Mouse (Mus musculus) hindbrain, embryonic 11.5 days (tissue): ENCODE data around the gene Mllt10. TPM values are rescaled to one million over a fixed set of nuclear protein-coding genes. Genes with fewer than 3 reads are reported as not detected.
"Not testable (repeated sequence)": the region's sequence is repeated elsewhere in the genome, so short reads cannot be mapped to it uniquely, and the experiment has no call there.

ENCODE experiments used
- ATAC-seq: fragments of 200-750 bp; cut with Nextera tagmentation; 2 replicates; pipeline ENCODE4 v1.8.0; 2017; ENCODE audit warnings: mild to moderate bottlenecking, moderate TSS enrichment, moderate library complexity; ENCODE audit not compliant: low FRiP score
- DNase-seq: peaks from one replicate; pipeline ENCODE4 v3.0.0-alpha.2; 2015; ENCODE audit warnings: low spot score
- H3K27ac ChIP-seq: fragments of 300-500 bp; sonication (generic); 2 replicates; pipeline ENCODE4 v1.5.1; 2014; ENCODE audit warnings: mild to moderate bottlenecking, low read depth, low read length
- H3K27me3 ChIP-seq: fragments of 300-500 bp; sonication (generic); 2 replicates; pipeline ENCODE4 v1.6.1; 2014; ENCODE audit warnings: mild to moderate bottlenecking, low read length, moderate library complexity, mixed read lengths; ENCODE audit not compliant: control insufficient read depth, insufficient read depth
- H3K36me3 ChIP-seq: fragments of 300-500 bp; sonication (generic); 2 replicates; pipeline ENCODE4 v1.6.1; 2014; ENCODE audit warnings: mild to moderate bottlenecking, low read length, moderate library complexity, mixed read lengths; ENCODE audit not compliant: control insufficient read depth, insufficient read depth
- H3K4me1 ChIP-seq: fragments of 300-500 bp; sonication (generic); replicated peaks from 2 replicates; pipeline ENCODE4 v1.6.1; 2014; ENCODE audit warnings: low read length, mixed read lengths; ENCODE audit not compliant: control insufficient read depth, insufficient read depth
- H3K4me2 ChIP-seq: fragments of 300-500 bp; sonication (generic); replicated peaks from 2 replicates; pipeline ENCODE4 v1.6.1; 2014; ENCODE audit warnings: mild to moderate bottlenecking, low read depth, low read length
- H3K4me3 ChIP-seq: fragments of 300-500 bp; sonication (generic); 2 replicates; pipeline ENCODE4 v1.5.1; 2014; ENCODE audit warnings: low read depth, low read length
- H3K9ac ChIP-seq: fragments of 300-500 bp; sonication (generic); 2 replicates; pipeline ENCODE4 v1.6.1; 2014; ENCODE audit warnings: low read depth, low read length
- H3K9me3 ChIP-seq: fragments of 300-500 bp; sonication (generic); 2 replicates; pipeline ENCODE4 v1.6.1; 2016; ENCODE audit warnings: low read length; ENCODE audit not compliant: control insufficient read depth
- WGBS: fragments of 180-500 bp; shearing (Covaris S2); extraction: QIAGEN DNeasy Blood & Tissue Kit; methylation state at CpG from one replicate; pipeline ENCODE4 v1.1.7; 2014; 5-methylcytosine and 5-hydroxymethylcytosine counted together
- polyA plus RNA-seq: library from polyadenylated mRNA; unstranded; fragments of >200 nt; fragmentation: Nextera tagmentation; extraction: Ambion mirVana; gene quantifications from 2 replicates; pipeline ENCODE4 v1.2.1, GENCODE M21; 2014

Mllt10 gene
- polyA plus RNA-seq, 1 experiment from 2014 or later, result 62.2 TPM

GRCm38 (mm10) chr2:18071947-18072346 lies 16.9 kb downstream of the Mllt10 start:
- Histone ChIP-seq H3K4me3 (no peak overlapping the region), H3K9me3 (no peaks in the 10 kb centered on the region), H3K27me3 (no peaks in the 10 kb centered on the region), H3K36me3 (no peaks in the 10 kb centered on the region), H3K4me2 (no peak overlapping the region), H3K4me1 (no peaks in the 10 kb centered on the region), H3K9ac (no peak overlapping the region), H3K27ac (no peak overlapping the region)
- ATAC-seq, result no peak
- 96% methylated on average over 2 of the region's 2 CpGs for WGBS
- no peak for DNase-seq

- 96% methylated on average over 2 of the region's 2 CpGs for WGBS
- Histone ChIP-seq H3K4me3 (no peak overlapping the region), H3K9me3 (no peaks in the 10 kb centered on the region), H3K27me3 (no peaks in the 10 kb centered on the region), H3K36me3 (0 out of 2 replicates have a peak, but pooled peaks cover 2% of the 10 kb centered on the region), H3K4me2 (no peak overlapping the region), H3K27ac (no peak overlapping the region), H3K9ac (no peak overlapping the region), H3K4me1 (no peaks in the 10 kb centered on the region)
- ATAC-seq, result no peak
- DNase-seq, result no peak
Measured at GRCm38 (mm10) chr2:18080182-18080860, 25.3 kb downstream of the Mllt10 start.

- ATAC-seq, H3K9me3 ChIP-seq, DNase-seq, H3K4me1 ChIP-seq, H3K4me3 ChIP-seq, H3K27me3 ChIP-seq, H3K36me3 ChIP-seq, H3K9ac ChIP-seq, H3K27ac ChIP-seq, H3K4me2 ChIP-seq: not testable (repeated sequence)
- WGBS, result 95% methylated on average over 3 of the region's 3 CpGs
Measured at GRCm38 (mm10) chr2:18087695-18088094, 32.7 kb downstream of the Mllt10 start.

- ATAC-seq, result no peak
- Histone ChIP-seq H3K36me3 (0 out of 2 replicates have a peak, but pooled peaks cover 2% of the 10 kb centered on the region), H3K4me2 (no peak overlapping the region), H3K4me1 (no peaks in the 10 kb centered on the region), H3K9ac (no peak overlapping the region), H3K27ac (no peak overlapping the region), H3K27me3 (no peaks in the 10 kb centered on the region), H3K4me3 (no peak overlapping the region), H3K9me3 (no peaks in the 10 kb centered on the region)
- WGBS, result 93% methylated on average over 1 of the region's 1 CpGs
- DNase-seq, result no peak
Measured at GRCm38 (mm10) chr2:18093858-18094257, 38.8 kb downstream of the Mllt10 start.

- DNase-seq, result no peak
- no peak for ATAC-seq
- H3K4me1 ChIP-seq, result no peaks in the 10 kb centered on the region
- H3K4me3 ChIP-seq, result no peak overlapping the region
- no peaks in the 10 kb centered on the region for H3K9me3 ChIP-seq
- H3K27me3 ChIP-seq, result no peaks in the 10 kb centered on the region
- H3K27ac ChIP-seq, result no peak overlapping the region
- H3K36me3 ChIP-seq, result 0 out of 2 replicates have a peak, but pooled peaks cover 2% of the 10 kb centered on the region
- H3K4me2 ChIP-seq, result no peak overlapping the region
- H3K9ac ChIP-seq, result no peak overlapping the region
Measured at GRCm38 (mm10) chr2:18094319-18094718, 39.3 kb downstream of the Mllt10 start.

- 69% methylated on average over 2 of the region's 2 CpGs for WGBS
Measured at GRCm38 (mm10) chr2:18095804-18096203, 40.8 kb downstream of the Mllt10 start.

GRCm38 (mm10) chr2:18100914-18101313 lies 45.9 kb downstream of the Mllt10 start:
- H3K4me1 ChIP-seq, result no peaks in the 10 kb centered on the region
- no peaks in the 10 kb centered on the region for H3K36me3 ChIP-seq
- H3K27ac ChIP-seq, result no peak overlapping the region
- H3K9ac ChIP-seq, result no peak overlapping the region
- no peaks in the 10 kb centered on the region for H3K9me3 ChIP-seq
- ATAC-seq (no peak), DNase-seq (no peak)
- H3K27me3 ChIP-seq, result no peaks in the 10 kb centered on the region
- H3K4me2 ChIP-seq, result no peak overlapping the region
- H3K4me3 ChIP-seq, result no peak overlapping the region
- WGBS, result 93% methylated on average over 2 of the region's 2 CpGs

More at GRCm38 (mm10) chr2:18095804-18096203, 40.8 kb downstream of the Mllt10 start:
- Histone ChIP-seq H3K4me3 (no peak overlapping the region), H3K9ac (no peak overlapping the region), H3K9me3 (no peaks in the 10 kb centered on the region), H3K36me3 (no peaks in the 10 kb centered on the region), H3K4me1 (no peaks in the 10 kb centered on the region), H3K27me3 (no peaks in the 10 kb centered on the region), H3K4me2 (no peak overlapping the region), H3K27ac (no peak overlapping the region)
- ATAC-seq (no peak), DNase-seq (no peak)

- H3K4me1 ChIP-seq, result no peaks in the 10 kb centered on the region
- no peak overlapping the region for H3K27ac ChIP-seq
- no peak for DNase-seq
- H3K9me3 ChIP-seq, result no peaks in the 10 kb centered on the region
- H3K36me3 ChIP-seq, result no peaks in the 10 kb centered on the region
- no peaks in the 10 kb centered on the region for H3K27me3 ChIP-seq
- ATAC-seq, result no peak
- no peak overlapping the region for H3K9ac ChIP-seq
- H3K4me2 ChIP-seq, result no peak overlapping the region
- H3K4me3 ChIP-seq, result no peak overlapping the region
Measured at GRCm38 (mm10) chr2:18107561-18107960, 52.5 kb downstream of the Mllt10 start.

GRCm38 (mm10) chr2:18108214-18108613 lies 53.2 kb downstream of the Mllt10 start:
- H3K4me2 ChIP-seq, result no peak overlapping the region
- no peak overlapping the region for H3K27ac ChIP-seq
- H3K27me3 ChIP-seq, result no peaks in the 10 kb centered on the region
- H3K9me3 ChIP-seq, result no peaks in the 10 kb centered on the region
- H3K9ac ChIP-seq, result no peak overlapping the region
- WGBS, result 94% methylated on average over 3 of the region's 3 CpGs
- H3K4me3 ChIP-seq, result no peak overlapping the region
- no peaks in the 10 kb centered on the region for H3K36me3 ChIP-seq
- H3K4me1 ChIP-seq, result no peaks in the 10 kb centered on the region
- DNase-seq (no peak), ATAC-seq (no peak)
